Mouse (Mus musculus) bone marrow, adult 2 months (tissue): ENCODE results near the gene Negr1.

ENCODE experiments used
- CTCF ChIP-seq: fragments of 200-500 bp; IDR thresholded peaks from 2 replicates; pipeline ENCODE4 v1.5.1; 2011; ENCODE audit warnings: low read length, control low read depth; ENCODE audit not compliant: control insufficient read depth, insufficient read depth
- POLR2A ChIP-seq: fragments of 200-500 bp; IDR thresholded peaks from 2 replicates; pipeline ENCODE4 v1.6.1; 2011; ENCODE audit warnings: low read depth, mild to moderate bottlenecking, control low read depth, low read length, borderline replicate concordance; ENCODE audit not compliant: control insufficient read depth

GRCm38 (mm10) chr3:156925102-156925501, 363.5 kb downstream of the Negr1 start:
- TF ChIP-seq POLR2A (no peak), CTCF (no peak)
